In the genomic region with DNA sequence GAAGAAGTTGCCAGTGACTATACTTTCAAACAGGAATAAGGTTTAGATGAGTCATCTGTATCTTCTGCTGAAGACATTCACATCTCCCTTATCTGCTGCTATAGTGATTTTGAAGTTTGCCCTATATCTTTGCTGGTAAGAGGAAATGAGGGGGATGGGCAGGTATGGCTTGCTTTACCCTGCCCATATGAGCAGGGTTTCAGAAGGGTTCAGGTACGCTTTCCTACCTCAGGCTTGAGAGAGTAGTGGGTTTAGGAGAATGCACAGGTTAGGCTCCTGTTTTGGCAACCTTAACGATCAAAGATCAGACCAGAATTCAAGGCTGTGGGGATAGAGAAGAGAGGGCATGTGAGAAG, we compare ENCODE assay signal across 17 mouse cellular contexts. TPM values are rescaled to one million over a fixed set of nuclear protein-coding genes. Genes with fewer than 3 reads are reported as not detected.
DNase-seq lines count a peak whose midpoint lies in the region; ATAC-seq lines count a peak whose summit lies in the region.
"Had no signal": no experiment of that assay in that cellular context is flagged by ENCODE, and none has a peak within 500 bp of the region (broad histone marks: within the 10 kb centered on the region; RNA-seq: fewer than 3 reads in every experiment).

No protein-coding gene starts in this region.

- H3K9me3 ChIP-seq in liver, embryonic 11.5 days (ENCODE audit: control insufficient read depth, low read length) = no peaks in the 10 kb centered on the region
- no peaks in the 10 kb centered on the region for H3K9me3 ChIP-seq in intestine, embryonic 14.5 days (ENCODE audit: control insufficient read depth, low read length)
- H3K9me3 ChIP-seq in stomach, embryonic 15.5 days = no peaks in the 10 kb centered on the region
- H3K9me3 ChIP-seq: forebrain, embryonic 10.5 days; heart, embryonic 13.5 days; limb, embryonic 13.5 days; liver, embryonic 15.5 days; megakaryocyte, embryonic 14.5 days had no signal

- 0 out of 2 replicates have a peak, but pooled peaks have one; percentile 5 for ATAC-seq in liver, embryonic 11.5 days (replicated peaks; ENCODE audit: low FRiP score)
- ATAC-seq in intestine, embryonic 14.5 days (replicated peaks; ENCODE audit: low FRiP score, low TSS enrichment, low read depth) = 0 out of 2 replicates have a peak, but pooled peaks have one; percentile 7
- no peak for ATAC-seq in stomach, embryonic 15.5 days (ENCODE audit: insufficient read depth, low FRiP score, low read depth)
- ATAC-seq: forebrain, postnatal 0 days; hindbrain, postnatal 0 days had no signal

- H3K4me3 ChIP-seq in liver, embryonic 11.5 days (ENCODE audit: low read depth, low read length) = no peak overlapping the region
- H3K4me3 ChIP-seq in intestine, embryonic 14.5 days (ENCODE audit: low read depth, low read length) = no peak overlapping the region
- H3K4me3 ChIP-seq in stomach, embryonic 15.5 days (replicated peaks) = no peak overlapping the region
- H3K4me3 ChIP-seq: forebrain, embryonic 10.5 days; heart, embryonic 13.5 days; limb, embryonic 13.5 days; liver, embryonic 15.5 days; megakaryocyte, embryonic 14.5 days had no signal

- DNase-seq in liver, embryonic 11.5 days (ENCODE audit: low spot score) = no peak
- DNase-seq in liver = no peak
- no peak for DNase-seq in intestine, embryonic 14.5 days (ENCODE audit: low spot score)
- peak; percentile 45 for DNase-seq in thymus, postnatal 4 days
- no peak for DNase-seq in adrenal gland, postnatal 36 days
- no peak for DNase-seq in urinary bladder, adult 18-20 months (ENCODE audit: low spot score in 2 of 2)
- DNase-seq in urinary bladder, postnatal 14 days (ENCODE audit: low spot score) = no peak
- DNase-seq: forebrain, postnatal 0 days; layer of hippocampus, postnatal 36 days; right cerebral cortex, postnatal 25 days had no signal

- H3K4me2 ChIP-seq in liver, embryonic 11.5 days = no peak overlapping the region
- no peak overlapping the region for H3K4me2 ChIP-seq in intestine, embryonic 14.5 days (ENCODE audit: low read length)
- H3K4me2 ChIP-seq in stomach, embryonic 15.5 days = no peak overlapping the region
- H3K4me2 ChIP-seq: heart, embryonic 13.5 days; limb, embryonic 13.5 days; liver, embryonic 15.5 days had no signal

- no peaks in the 10 kb centered on the region for H3K27me3 ChIP-seq in liver, embryonic 11.5 days (replicated peaks; ENCODE audit: control insufficient read depth, insufficient read depth, low read length)
- no peaks in the 10 kb centered on the region for H3K27me3 ChIP-seq in intestine, embryonic 14.5 days (replicated peaks; ENCODE audit: control insufficient read depth, insufficient read depth, low read length)
- no peaks in the 10 kb centered on the region for H3K27me3 ChIP-seq in stomach, embryonic 15.5 days (replicated peaks)
- H3K27me3 ChIP-seq: limb, embryonic 13.5 days; liver, embryonic 15.5 days had no signal

- WGBS in liver, embryonic 11.5 days = 85% methylated on average over 2 of the region's 2 CpGs
- 78% methylated on average over 2 of the region's 2 CpGs for WGBS in intestine, embryonic 14.5 days
- 74% methylated on average over 2 of the region's 2 CpGs for WGBS in stomach, embryonic 15.5 days

- H3K4me1 ChIP-seq in liver, embryonic 11.5 days (replicated peaks; ENCODE audit: control insufficient read depth, insufficient read depth, low read length) = peaks cover 16% of the 10 kb centered on the region
- H3K4me1 ChIP-seq in intestine, embryonic 14.5 days (replicated peaks; ENCODE audit: control insufficient read depth, insufficient read depth, low read length) = peaks cover 37% of the 10 kb centered on the region
- H3K4me1 ChIP-seq in stomach, embryonic 15.5 days = peaks cover 36% of the 10 kb centered on the region

- H3K27ac ChIP-seq in liver, embryonic 11.5 days (ENCODE audit: low read depth, low read length) = no peak overlapping the region
- H3K27ac ChIP-seq in intestine, embryonic 14.5 days (ENCODE audit: low read depth) = no peak overlapping the region
- H3K27ac ChIP-seq in stomach, embryonic 15.5 days = peak overlapping the region; percentile 62; the same call in 1 of the 2 replicates
- H3K27ac ChIP-seq: forebrain, embryonic 10.5 days; hindbrain, postnatal 0 days; limb, embryonic 13.5 days; liver, embryonic 15.5 days had no signal

- H3K9ac ChIP-seq in liver, embryonic 11.5 days (ENCODE audit: low read depth, low read length) = no peak overlapping the region
- no peak overlapping the region for H3K9ac ChIP-seq in intestine, embryonic 14.5 days (ENCODE audit: low read length)
- H3K9ac ChIP-seq in stomach, embryonic 15.5 days = no peak overlapping the region
- H3K9ac ChIP-seq: forebrain, postnatal 0 days; heart, embryonic 13.5 days; limb, embryonic 13.5 days; liver, embryonic 15.5 days had no signal

- peaks cover 4% of the 10 kb centered on the region; the same call in 1 of the 2 replicates for H3K36me3 ChIP-seq in liver, embryonic 11.5 days (ENCODE audit: control insufficient read depth, insufficient read depth, low read length)
- no peaks in the 10 kb centered on the region for H3K36me3 ChIP-seq in intestine, embryonic 14.5 days (ENCODE audit: control insufficient read depth, insufficient read depth, low read length)
- no peaks in the 10 kb centered on the region for H3K36me3 ChIP-seq in stomach, embryonic 15.5 days
- H3K36me3 ChIP-seq: heart, embryonic 13.5 days; limb, embryonic 13.5 days had no signal

RNA-seq across cellular contexts. Expression of a gene that starts 36.7 kb away (rescaled TPM):
- 4.5 and 6.6 TPM in 2 replicates for polyA plus RNA-seq in liver, embryonic 11.5 days (2014; fragmentation: Nextera tagmentation; extraction: Ambion mirVana)
- 5.6 and 7.3 TPM in 2 replicates for polyA plus RNA-seq in intestine, embryonic 14.5 days (2014; fragmentation: Nextera tagmentation; extraction: Ambion mirVana)
- 4.1 and 4.9 TPM in 2 replicates for polyA plus RNA-seq in stomach, embryonic 15.5 days (2015; fragmentation: Nextera tagmentation; extraction: Ambion mirVana)
- total RNA-seq in adrenal gland, postnatal 36 days (2021) = 10 to 100 TPM; 29.0 to 35.2 TPM
